Mouse (Mus musculus) lung, adult 2 months (tissue): ENCODE measurements around the gene Elovl5.

Experiments
- CTCF ChIP-seq: fragments of 200-500 bp; IDR thresholded peaks from 2 replicates; pipeline ENCODE4 v1.5.1; 2011; ENCODE audit warnings: mild to moderate bottlenecking, low read length, control low read depth; ENCODE audit not compliant: insufficient read depth
- POLR2A ChIP-seq: fragments of 200-500 bp; IDR thresholded peaks from 2 replicates; pipeline ENCODE4 v1.6.1; 2011; ENCODE audit warnings: low read depth, mild to moderate bottlenecking, control low read depth, low read length, borderline replicate concordance; ENCODE audit errors: extremely low read depth

GRCm38 (mm10) chr9:77904133-77904532 is 13.0 kb upstream of the Elovl5 start:
- TF ChIP-seq CTCF (no peak), POLR2A (no peak)
